Mouse (Mus musculus): Measurements from ENCODE around the gene Hist1h1c. TPM values are rescaled to one million over a fixed set of nuclear protein-coding genes. Genes with fewer than 3 reads are reported as not detected.

Gene Hist1h1c
- total RNA-seq, 2 experiments from 2014 or later: 186 to 1,288 TPM

GRCm38 (mm10) chr13:23744421-23745380 lies 6.1 kb downstream of the Hist1h1c start:
- no peak for ATAC-seq (ENCODE audit: poor library complexity, severe bottlenecking)

- ATAC-seq (ENCODE audit: poor library complexity, severe bottlenecking): peak; percentile 55
Observed at GRCm38 (mm10) chr13:23745381-23746161, 7.0 kb downstream of the Hist1h1c start, which contains the start of gene Hist1h3c. Gene Hist1h3c, minus strand, starts transcription at chr13:23745602.

GRCm38 (mm10) chr13:23746201-23747080 lies 7.8 kb downstream of the Hist1h1c start, which contains the start of gene Hist1h2bb:
Gene Hist1h2bb, plus strand, starts transcription at chr13:23746734.
- ATAC-seq (ENCODE audit: poor library complexity, severe bottlenecking): peak; percentile 72

- ATAC-seq (ENCODE audit: poor library complexity, severe bottlenecking): no peak
Observed at GRCm38 (mm10) chr13:23747081-23747891, 8.7 kb downstream of the Hist1h1c start.

GRCm38 (mm10) chr13:23747892-23748288 lies 9.3 kb downstream of the Hist1h1c start:
- ATAC-seq (ENCODE audit: poor library complexity, severe bottlenecking): no peak

- ATAC-seq (ENCODE audit: poor library complexity, severe bottlenecking): no peak
Observed at GRCm38 (mm10) chr13:23749563-23750121, 11.0 kb downstream of the Hist1h1c start.

GRCm38 (mm10) chr13:23750839-23751477 lies 12.3 kb downstream of the Hist1h1c start, which contains the start of gene Hist1h2ab:
Gene Hist1h2ab, plus strand, starts transcription at chr13:23751126.
- peak; percentile 27 for ATAC-seq (ENCODE audit: poor library complexity, severe bottlenecking)

GRCm38 (mm10) chr13:23751478-23751956 lies 12.9 kb downstream of the Hist1h1c start:
- ATAC-seq (ENCODE audit: poor library complexity, severe bottlenecking): peak; percentile 22; the same call in 1 of the 2 replicates

- peak; percentile 68 for ATAC-seq (ENCODE audit: poor library complexity, severe bottlenecking)
Observed at GRCm38 (mm10) chr13:23752067-23752741, 13.6 kb downstream of the Hist1h1c start, which contains the start of gene Hist1h3b. Gene Hist1h3b, plus strand, starts transcription at chr13:23752267.

- no peak for ATAC-seq (ENCODE audit: poor library complexity, severe bottlenecking)
Observed at GRCm38 (mm10) chr13:23752742-23753172, 14.1 kb downstream of the Hist1h1c start.

- no peak for ATAC-seq (ENCODE audit: poor library complexity, severe bottlenecking)
Observed at GRCm38 (mm10) chr13:23753314-23754078, 14.9 kb downstream of the Hist1h1c start.

GRCm38 (mm10) chr13:23755000-23755399 lies 16.4 kb downstream of the Hist1h1c start:
- no peak for ATAC-seq (ENCODE audit: poor library complexity, severe bottlenecking)

- peak; percentile 50 for ATAC-seq (ENCODE audit: poor library complexity, severe bottlenecking)
Observed at GRCm38 (mm10) chr13:23756790-23757189, 18.2 kb downstream of the Hist1h1c start, which contains the start of gene Hist1h4b. Gene Hist1h4b, plus strand, starts transcription at chr13:23757013.

- ATAC-seq (ENCODE audit: poor library complexity, severe bottlenecking): peak; percentile 5; the same call in 1 of the 2 replicates
Observed at GRCm38 (mm10) chr13:23757211-23757773, 18.7 kb downstream of the Hist1h1c start.

- ATAC-seq (ENCODE audit: poor library complexity, severe bottlenecking): no peak
Observed at GRCm38 (mm10) chr13:23757921-23758320, 19.3 kb downstream of the Hist1h1c start.

- no peak for ATAC-seq (ENCODE audit: poor library complexity, severe bottlenecking)
Observed at GRCm38 (mm10) chr13:23759251-23759771, 20.7 kb downstream of the Hist1h1c start.

Data from megakaryocyte, adult 5-6 weeks (primary cell).